Comparison of ENCODE assay signal across 23 mouse cellular contexts in the genomic region with DNA sequence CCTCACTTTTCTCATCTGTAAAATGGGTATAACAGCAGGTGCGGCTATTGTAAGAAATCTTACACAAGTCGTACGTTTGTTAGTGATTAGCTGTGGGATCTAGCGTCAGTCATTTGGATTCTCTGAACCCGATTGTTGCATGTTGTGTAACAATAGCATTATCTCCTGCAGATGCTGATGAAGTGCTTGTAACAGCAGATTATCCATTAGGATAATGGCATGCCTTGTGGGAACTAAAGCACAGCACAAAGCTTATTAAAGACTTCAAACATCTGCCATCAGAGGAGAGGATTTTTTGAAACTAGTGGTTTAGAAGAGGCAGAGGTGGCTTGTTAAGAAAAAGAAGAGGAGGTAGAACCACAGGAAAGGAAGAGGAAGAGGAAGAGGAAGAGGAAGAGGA.
"Had no signal": no experiment of that assay in that cellular context is flagged by ENCODE, and none has a peak within 500 bp of the region (broad histone marks: within the 10 kb centered on the region; RNA-seq: fewer than 3 reads in every experiment).

No protein-coding gene starts in this region.

- H3K9me3 ChIP-seq: heart, embryonic 13.5 days; heart, embryonic 15.5 days; hindbrain, embryonic 12.5 days; kidney, embryonic 15.5 days; limb, embryonic 10.5 days had no signal

- ATAC-seq: hindbrain, embryonic 16.5 days had no signal

- H3K27ac ChIP-seq: heart, adult 2 months; heart, embryonic 13.5 days; heart, embryonic 15.5 days; hindbrain, embryonic 12.5 days; hindbrain, embryonic 14.5 days; kidney, embryonic 15.5 days; kidney, postnatal 0 days; limb, embryonic 10.5 days; limb, embryonic 12.5 days had no signal

- H3K4me3 ChIP-seq: heart, adult 2 months; heart, embryonic 13.5 days; heart, embryonic 15.5 days; hindbrain, embryonic 12.5 days; kidney, embryonic 15.5 days; limb, embryonic 10.5 days; limb, embryonic 12.5 days had no signal

- H3K36me3 ChIP-seq: heart, embryonic 13.5 days; heart, embryonic 15.5 days; hindbrain, embryonic 12.5 days; kidney, embryonic 15.5 days; limb, embryonic 10.5 days; limb, embryonic 12.5 days had no signal

- H3K27me3 ChIP-seq: heart, embryonic 13.5 days; heart, embryonic 15.5 days; hindbrain, embryonic 12.5 days; limb, embryonic 12.5 days had no signal

- H3K9ac ChIP-seq: heart, embryonic 13.5 days; heart, embryonic 15.5 days; hindbrain, embryonic 12.5 days; hindbrain, embryonic 14.5 days; kidney, embryonic 15.5 days; limb, embryonic 12.5 days had no signal

- H3K4me2 ChIP-seq: heart, embryonic 11.5 days; heart, embryonic 13.5 days; heart, embryonic 15.5 days; hindbrain, embryonic 12.5 days; hindbrain, embryonic 14.5 days; kidney, embryonic 15.5 days; limb, embryonic 12.5 days had no signal

- DNase-seq: gastrocnemius, postnatal 14 days; gastrocnemius, postnatal 36 days; heart, adult 2 months; heart, postnatal 14 days; heart, postnatal 36 days; kidney, adult 11 months; kidney, adult 2 months; kidney, adult 9 months; kidney, postnatal 14 days; kidney, postnatal 36 days; layer of hippocampus, adult 9-11 months; layer of hippocampus, postnatal 36 days; liver had no signal
